Mouse (Mus musculus) ES-E14 (cell line): ENCODE results near the gene Tead2. TPM values are rescaled to one million over a fixed set of nuclear protein-coding genes. Genes with fewer than 3 reads are reported as not detected.

Experiments used
- DNase-seq: peaks from one replicate; pipeline ENCODE4 v3.0.0-alpha.2; 2013; ENCODE audit warnings: low read depth, low spot score
- H3K27ac ChIP-seq: 2 replicates; pipeline ENCODE4 v1.5.1; 2012; ENCODE audit warnings: low read depth, mild to moderate bottlenecking, low read length, moderate library complexity, mixed read lengths; ENCODE audit not compliant: poor library complexity, insufficient read depth, severe bottlenecking
- H3K36me3 ChIP-seq: 2 replicates; pipeline ENCODE4 v1.6.1; 2012; ENCODE audit warnings: mild to moderate bottlenecking, low read length, moderate library complexity, mixed read lengths; ENCODE audit not compliant: control insufficient read depth, poor library complexity, insufficient read depth, severe bottlenecking
- H3K4me1 ChIP-seq, 2 experiments: fragments of 150-350 bp in 1 of 2; sonication (generic) in 1 of 2; 2 replicates each; pipeline ENCODE4 v1.6.1; 2012; ENCODE audit warnings: low read length in 2 of 2, mild to moderate bottlenecking in 1 of 2, mixed read lengths in 1 of 2; ENCODE audit not compliant: control insufficient read depth in 2 of 2, insufficient read depth in 2 of 2, poor library complexity in 1 of 2
- H3K4me3 ChIP-seq, 2 experiments: fragments of 150-350 bp in 1 of 2; sonication (generic) in 1 of 2; 2 replicates each; pipeline ENCODE4 v1.5.1; 2012; ENCODE audit warnings: low read length in 2 of 2, low read depth in 1 of 2, mild to moderate bottlenecking in 1 of 2, mixed read lengths in 1 of 2; ENCODE audit not compliant: insufficient read depth in 1 of 2, poor library complexity in 1 of 2, severe bottlenecking in 1 of 2
- H3K9ac ChIP-seq: 2 replicates; pipeline ENCODE4 v1.6.1; 2012; ENCODE audit warnings: low read depth, mild to moderate bottlenecking, low read length, mixed read lengths; ENCODE audit not compliant: poor library complexity, insufficient read depth, severe bottlenecking
- H3K9me3 ChIP-seq: fragments of 150-350 bp; sonication (generic); 2 replicates; pipeline ENCODE4 v1.6.1; 2012; ENCODE audit warnings: low read depth, mild to moderate bottlenecking, low read length; ENCODE audit not compliant: control insufficient read depth, insufficient read depth
- CHD2 ChIP-seq: IDR thresholded peaks from 2 replicates; pipeline ENCODE4 v1.6.1; 2014; ENCODE audit warnings: mild to moderate bottlenecking, low read depth, low read length, inconsistent platforms
- HCFC1 ChIP-seq: IDR thresholded peaks from 2 replicates; pipeline ENCODE4 v1.6.1; 2012; ENCODE audit warnings: low read length, inconsistent platforms, borderline replicate concordance; ENCODE audit not compliant: insufficient read depth
- MAFK ChIP-seq: IDR thresholded peaks from 2 replicates; pipeline ENCODE4 v1.6.1; 2014; ENCODE audit warnings: mild to moderate bottlenecking, low read depth, low read length, inconsistent platforms; ENCODE audit not compliant: insufficient read depth
- ZC3H11A ChIP-seq: IDR thresholded peaks from 2 replicates; pipeline ENCODE4 v1.6.1; 2012; ENCODE audit warnings: low read depth, mild to moderate bottlenecking, inconsistent platforms, low read length, borderline replicate concordance
- ZNF384 ChIP-seq: IDR thresholded peaks from 2 replicates; pipeline ENCODE4 v1.6.1; 2012; ENCODE audit warnings: low read depth, low read length, inconsistent platforms
- in situ Hi-C, 2 experiments: fragments of 600-800 bp; cut with MboI; formaldehyde crosslinking; loops; one replicate each; pipeline ENCODE4 v1.15.1; 2025; ENCODE audit warnings: low sequenced_read_pairs in 2 of 2, inconsistent platforms in 1 of 2; ENCODE audit not compliant: unreplicated experiment in 2 of 2
- total RNA-seq: library from RNA; depleted of rRNA; stranded (reverse); fragments of 300-350 nt; gene quantifications from 2 replicates; pipeline ENCODE4 v1.2.3, GENCODE M21; 2012

Tead2 gene
- total RNA-seq, 1 experiment, result 95.9 TPM

DNA sequence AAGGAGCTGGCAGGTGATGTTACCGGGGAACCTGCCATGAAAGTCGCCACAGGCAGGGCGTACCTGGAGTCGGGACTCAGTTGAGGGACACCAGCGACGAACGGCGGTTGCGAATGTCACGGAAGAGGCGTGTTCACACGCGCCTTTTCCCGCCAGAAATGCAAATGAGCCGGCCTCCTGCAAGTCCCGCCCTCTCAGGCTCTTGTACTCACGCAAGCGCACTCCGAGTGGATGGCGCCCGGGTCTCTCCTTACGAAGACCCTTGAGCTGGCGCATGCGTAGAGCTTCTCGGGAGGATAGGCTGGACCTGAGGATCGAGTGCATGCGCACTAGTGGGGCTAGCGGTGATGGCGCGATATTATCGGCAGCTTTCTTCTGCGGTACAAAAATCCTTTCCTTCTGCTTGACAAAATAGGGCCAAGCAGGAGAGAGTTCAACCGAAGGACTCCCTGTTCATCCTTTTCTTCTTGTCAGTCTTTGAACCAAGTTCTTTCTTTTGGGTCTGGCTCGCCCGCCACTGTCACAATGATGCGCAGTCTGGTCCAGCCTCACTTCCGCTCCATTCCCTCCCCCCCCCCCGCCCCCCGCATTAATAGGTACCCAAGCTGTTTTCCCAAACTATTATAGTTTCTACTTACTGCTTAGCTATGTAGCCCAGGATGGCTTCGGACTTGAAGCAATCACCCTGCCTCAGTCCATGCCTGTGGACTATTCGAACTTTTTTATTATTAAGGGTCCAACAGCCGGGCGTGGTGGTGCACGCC, 11.0 kb upstream of the Tead2 start, which contains the start of gene Ccdc155:
Gene Ccdc155, minus strand, starts transcription at position 513 of the 764 bp plus-strand sequence.
- no peak for TF ChIP-seq MAFK
- 0 out of 2 replicates have a peak, but pooled peaks have one; percentile 26 for TF ChIP-seq CHD2
- peak; percentile 98 for DNase-seq
- H3K9ac ChIP-seq, result peak within 1 kb of the TSS; percentile 73
- no peaks in the 10 kb centered on the region for H3K36me3 ChIP-seq
- in situ Hi-C loops, result no loop called here
- H3K4me1 ChIP-seq, result peaks cover 0 to 4% of the 10 kb centered on the region in 2 experiments; a peak in 1 of 4 replicates
- peak within 1 kb of the TSS; percentile 54 to 64 for H3K4me3 ChIP-seq
- H3K27ac ChIP-seq, result no peak within 1 kb of the TSS
- H3K9me3 ChIP-seq, result no peaks in the 10 kb centered on the region

DNA sequence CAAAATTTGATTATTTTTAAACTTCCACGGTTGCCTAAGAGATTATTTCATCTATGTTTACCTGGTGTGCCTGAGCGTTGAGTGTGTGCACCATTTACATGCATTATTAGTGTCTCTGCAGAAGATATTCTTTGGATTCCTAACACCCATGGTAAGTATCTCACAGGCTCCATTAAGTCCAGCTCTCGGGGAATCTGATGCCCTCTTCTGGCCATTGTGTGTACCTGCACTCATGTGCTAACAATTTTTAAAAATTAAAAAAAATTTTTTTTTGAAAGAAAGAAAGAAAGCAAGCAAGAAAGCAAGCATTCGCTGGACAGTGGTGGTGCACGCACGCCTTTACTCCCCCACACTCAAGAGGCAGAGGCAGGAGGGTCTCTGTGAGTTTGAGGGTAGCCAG, 7.3 kb upstream of the Tead2 start:
- no peak for TF ChIP-seq ZC3H11A
- TF ChIP-seq MAFK, result no peak
- no peak for TF ChIP-seq CHD2
- TF ChIP-seq HCFC1, result no peak
- no peak for TF ChIP-seq ZNF384
- Histone ChIP-seq H3K27ac (no peak overlapping the region), H3K36me3 (no peaks in the 10 kb centered on the region), H3K4me3 (no peak overlapping the region), H3K4me1 (peaks cover 2 to 14% of the 10 kb centered on the region in 2 experiments; a peak in 1 of 4 replicates), H3K9me3 (no peaks in the 10 kb centered on the region), H3K9ac (no peak overlapping the region)
- in situ Hi-C loops, result no loop called here
- DNase-seq, result no peak

DNA sequence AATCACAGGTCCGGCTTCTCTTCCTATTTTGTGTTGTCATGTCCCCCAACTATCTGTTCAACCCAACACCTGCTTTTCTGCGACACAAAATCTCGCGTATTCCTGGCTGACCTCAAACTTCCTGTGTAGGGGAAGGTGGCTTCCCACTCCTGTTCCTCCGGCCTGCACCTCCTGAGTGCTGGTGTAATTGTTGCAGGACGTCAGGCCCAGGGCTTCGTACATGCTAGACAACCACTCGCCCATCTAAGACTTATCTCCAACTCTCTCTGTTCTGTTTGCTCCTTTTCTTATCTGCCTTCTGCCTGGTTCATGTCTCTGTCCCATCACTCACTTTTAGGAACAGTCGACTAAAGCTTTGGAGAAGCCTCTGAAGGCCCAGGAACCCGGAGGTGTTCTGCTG, 4.5 kb upstream of the Tead2 start:
- in situ Hi-C loops, result no loop called here
- no peak overlapping the region; a peak in 2 of 4 replicates for H3K4me3 ChIP-seq
- no peaks in the 10 kb centered on the region for H3K36me3 ChIP-seq
- no peaks in the 10 kb centered on the region for H3K9me3 ChIP-seq
- no peak overlapping the region for H3K27ac ChIP-seq
- no peak for DNase-seq
- no peak overlapping the region for H3K9ac ChIP-seq
- H3K4me1 ChIP-seq, result peaks cover 4 to 10% of the 10 kb centered on the region in 2 experiments; a peak in 1 of 4 replicates
- no peak for TF ChIP-seq ZC3H11A
- TF ChIP-seq HCFC1, result no peak
- no peak for TF ChIP-seq CHD2
- no peak for TF ChIP-seq ZNF384
- no peak for TF ChIP-seq MAFK

DNA sequence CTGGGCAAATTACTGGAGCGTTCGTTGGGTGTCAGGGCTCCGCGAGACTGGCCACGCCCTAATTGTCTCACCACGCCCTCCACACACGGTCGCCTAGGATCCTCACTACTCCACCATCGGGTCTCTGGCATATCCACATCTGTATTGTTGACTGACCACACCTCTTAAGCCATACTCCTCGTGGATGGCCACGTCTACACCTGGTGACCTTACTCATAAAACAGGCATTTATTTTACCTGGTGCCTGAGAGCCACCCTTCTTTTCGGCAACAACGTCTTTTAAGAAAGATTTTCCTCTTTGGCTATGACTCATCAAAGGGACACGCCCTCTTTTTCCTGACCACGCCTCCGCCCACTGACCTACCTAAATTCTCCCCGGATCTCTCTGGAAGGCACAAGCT, 3.7 kb upstream of the Tead2 start, which contains the start of gene Dkkl1:
Gene Dkkl1, minus strand, starts transcription at position 297 of the 401 bp plus-strand sequence.
- TF ChIP-seq HCFC1, result no peak
- no peak for TF ChIP-seq ZC3H11A
- TF ChIP-seq MAFK, result no peak
- TF ChIP-seq CHD2, result no peak; the same call in 1 of the 2 replicates
- no peak for TF ChIP-seq ZNF384
- no peak for DNase-seq
- H3K9ac ChIP-seq, result no peak within 1 kb of the TSS
- in situ Hi-C loops, result no loop called here
- H3K9me3 ChIP-seq, result no peaks in the 10 kb centered on the region
- peak within 1 kb of the TSS; percentile 54 to 72 for H3K4me3 ChIP-seq
- no peaks in the 10 kb centered on the region for H3K36me3 ChIP-seq
- H3K4me1 ChIP-seq, result peaks cover 4 to 11% of the 10 kb centered on the region in 2 experiments; a peak in 1 of 4 replicates
- H3K27ac ChIP-seq, result no peak within 1 kb of the TSS

DNA sequence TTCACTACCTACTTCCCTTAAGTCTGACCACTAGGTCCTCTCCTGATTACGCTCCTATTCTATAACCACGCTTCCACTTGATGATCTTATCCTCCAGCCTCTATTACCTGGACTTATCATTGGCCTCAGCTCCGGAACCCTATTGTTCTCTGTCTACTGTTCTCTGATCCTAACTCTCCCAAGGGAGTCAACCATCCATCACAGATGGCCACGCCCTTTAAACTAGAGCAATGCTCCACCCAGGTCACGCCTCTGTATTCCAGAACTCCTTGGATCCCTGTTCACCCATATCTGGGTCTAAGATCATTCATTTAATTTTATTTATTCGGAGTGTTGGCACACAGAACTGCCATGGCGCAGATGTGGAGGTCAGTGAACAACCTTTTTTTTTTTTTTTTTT, 3.2 kb upstream of the Tead2 start:
- Histone ChIP-seq H3K4me3 (peak overlapping the region in 1 of 2 experiments; percentile 72; a peak in 2 of 4 replicates), H3K27ac (no peak overlapping the region), H3K9me3 (no peaks in the 10 kb centered on the region), H3K36me3 (peaks cover 4% of the 10 kb centered on the region; the same call in 1 of the 2 replicates), H3K9ac (no peak overlapping the region), H3K4me1 (peaks cover 4 to 16% of the 10 kb centered on the region in 2 experiments; a peak in 2 of 4 replicates)
- TF ChIP-seq MAFK (no peak), CHD2 (no peak), ZNF384 (no peak), HCFC1 (no peak), ZC3H11A (no peak)
- DNase-seq, result no peak
- in situ Hi-C loops, result no loop called here
